Mouse (Mus musculus) testis, adult 2 months (tissue): ENCODE measurements at regions not wholly inside any gene's neighbourhood (a gene's known extent, or its start where the extent isn't known, plus 50 kb on each side); places are given as distances from the start of the nearest gene placed in this dataset.

ENCODE experiments used
- H3K27ac ChIP-seq: fragments of 200-500 bp; 2 replicates; pipeline ENCODE4 v1.5.1; 2012; ENCODE audit warnings: low read depth, low read length; ENCODE audit not compliant: control insufficient read depth, insufficient read depth
- H3K27me3 ChIP-seq: fragments of 200-500 bp; 2 replicates; pipeline ENCODE4 v1.6.1; 2012; ENCODE audit warnings: mild to moderate bottlenecking, low read length, moderate library complexity; ENCODE audit not compliant: control insufficient read depth, insufficient read depth
- H3K36me3 ChIP-seq: fragments of 200-500 bp; 2 replicates; pipeline ENCODE4 v1.6.1; 2012; ENCODE audit warnings: mild to moderate bottlenecking, low read length; ENCODE audit not compliant: control insufficient read depth, insufficient read depth
- H3K4me1 ChIP-seq: fragments of 200-500 bp; 2 replicates; pipeline ENCODE4 v1.6.1; 2012; ENCODE audit warnings: low read length; ENCODE audit not compliant: control insufficient read depth, insufficient read depth
- H3K4me3 ChIP-seq: fragments of 200-500 bp; 2 replicates; pipeline ENCODE4 v1.5.1; 2012; ENCODE audit warnings: low read depth, mild to moderate bottlenecking, low read length, moderate library complexity, mixed read lengths; ENCODE audit not compliant: control insufficient read depth
- CTCF ChIP-seq: fragments of 200-500 bp; IDR thresholded peaks from 2 replicates; pipeline ENCODE4 v1.5.1; 2012; ENCODE audit warnings: low read depth, mild to moderate bottlenecking, inconsistent platforms, low read length, moderate library complexity; ENCODE audit not compliant: control insufficient read depth, insufficient read depth, insufficient replicate concordance
- POLR2A ChIP-seq: fragments of 200-500 bp; IDR thresholded peaks from 2 replicates; pipeline ENCODE4 v1.6.1; 2012; ENCODE audit warnings: low read depth, mild to moderate bottlenecking, inconsistent platforms, low read length, moderate library complexity; ENCODE audit not compliant: control insufficient read depth

DNA sequence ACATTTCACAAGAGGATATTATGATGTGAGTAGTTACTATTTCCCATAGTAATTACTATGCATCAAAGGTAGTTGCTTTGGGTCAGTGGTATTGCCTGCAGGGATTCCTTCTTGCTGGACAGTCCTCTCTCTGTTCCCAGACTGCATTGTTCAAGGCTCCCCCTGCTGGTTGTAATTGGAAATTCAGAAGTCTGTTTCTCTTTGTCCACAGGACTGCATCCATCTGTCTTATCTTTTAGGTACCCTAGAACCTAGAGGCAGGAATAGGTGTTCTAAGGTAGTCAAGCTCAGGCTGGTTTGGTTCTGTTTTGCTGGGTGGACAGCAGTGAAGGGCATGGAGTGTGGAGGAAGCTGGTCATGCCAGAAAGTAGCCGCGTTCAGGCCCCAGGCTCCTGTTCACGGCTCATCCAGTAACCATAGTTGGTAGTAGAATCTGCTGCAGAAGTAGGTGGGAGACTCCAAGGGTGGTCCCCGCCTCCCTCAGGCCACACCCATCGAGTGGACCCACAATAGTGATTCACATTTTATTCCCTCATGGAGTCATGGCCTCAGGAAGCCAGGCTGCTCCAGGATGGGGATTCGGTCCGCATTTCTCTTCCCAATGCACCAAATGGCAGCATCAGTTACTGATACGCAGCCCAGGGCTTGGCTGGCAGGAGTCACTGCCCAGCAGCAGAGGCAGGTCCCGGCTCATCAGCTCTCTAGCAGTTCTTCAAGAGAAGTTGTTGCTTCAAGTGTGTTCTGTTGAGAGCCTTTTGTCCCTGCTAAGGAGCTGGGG, 51.7 kb upstream of the Caprin1 start:
- Histone ChIP-seq H3K4me1 (peaks cover 8% of the 10 kb centered on the region), H3K27me3 (no peaks in the 10 kb centered on the region), H3K27ac (peak overlapping the region; percentile 72), H3K4me3 (no peak overlapping the region), H3K36me3 (no peaks in the 10 kb centered on the region)
- TF ChIP-seq CTCF (no peak), POLR2A (no peak)

- no peaks in the 10 kb centered on the region for H3K36me3 ChIP-seq
- no peaks in the 10 kb centered on the region for H3K27me3 ChIP-seq
- H3K4me3 ChIP-seq: no peak overlapping the region
- TF ChIP-seq POLR2A (no peak), CTCF (no peak)
- peaks cover 8% of the 10 kb centered on the region for H3K4me1 ChIP-seq
- H3K27ac ChIP-seq: peak overlapping the region; percentile 86
These were observed 52.5 kb upstream of the Caprin1 start for GRCm38 (mm10) chr2:103849766-103850530.

- Histone ChIP-seq H3K27ac (peak overlapping the region; percentile 86), H3K4me3 (no peak overlapping the region)
- no peak for TF ChIP-seq POLR2A
- TF ChIP-seq CTCF: no peak
These were observed 53.0 kb upstream of the Caprin1 start for GRCm38 (mm10) chr2:103850531-103850816.

DNA sequence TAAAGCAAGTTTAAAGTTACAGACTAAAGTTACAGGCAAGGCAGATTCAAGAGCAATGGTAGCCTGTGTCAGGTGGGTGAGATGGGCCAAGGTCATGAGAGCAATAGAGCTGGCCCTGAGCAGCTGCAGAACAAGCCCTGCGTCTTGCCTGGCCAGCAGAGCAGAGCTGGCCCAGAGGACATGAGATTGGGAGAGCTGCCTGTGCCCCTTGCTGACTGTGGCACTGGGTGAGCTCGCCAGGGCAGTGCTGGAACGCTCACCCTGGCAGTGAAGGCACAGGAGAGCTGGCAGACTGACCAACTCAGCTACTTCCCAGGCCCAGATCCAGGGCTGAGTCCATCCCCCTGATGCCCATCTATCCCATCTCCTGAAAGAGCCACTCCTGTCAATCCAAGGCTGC, 53.7 kb upstream of the Caprin1 start:
- peak overlapping the region; percentile 76; the same call in 1 of the 2 replicates for H3K27ac ChIP-seq
- H3K4me1 ChIP-seq: peaks cover 8% of the 10 kb centered on the region
- no peaks in the 10 kb centered on the region for H3K27me3 ChIP-seq
- H3K36me3 ChIP-seq: no peaks in the 10 kb centered on the region
- no peak overlapping the region for H3K4me3 ChIP-seq
- TF ChIP-seq POLR2A (no peak), CTCF (no peak)

More at GRCm38 (mm10) chr2:103850531-103850816, 53.0 kb upstream of the Caprin1 start:
- H3K4me1 ChIP-seq: peaks cover 8% of the 10 kb centered on the region
- no peaks in the 10 kb centered on the region for H3K36me3 ChIP-seq
- H3K27me3 ChIP-seq: no peaks in the 10 kb centered on the region

DNA sequence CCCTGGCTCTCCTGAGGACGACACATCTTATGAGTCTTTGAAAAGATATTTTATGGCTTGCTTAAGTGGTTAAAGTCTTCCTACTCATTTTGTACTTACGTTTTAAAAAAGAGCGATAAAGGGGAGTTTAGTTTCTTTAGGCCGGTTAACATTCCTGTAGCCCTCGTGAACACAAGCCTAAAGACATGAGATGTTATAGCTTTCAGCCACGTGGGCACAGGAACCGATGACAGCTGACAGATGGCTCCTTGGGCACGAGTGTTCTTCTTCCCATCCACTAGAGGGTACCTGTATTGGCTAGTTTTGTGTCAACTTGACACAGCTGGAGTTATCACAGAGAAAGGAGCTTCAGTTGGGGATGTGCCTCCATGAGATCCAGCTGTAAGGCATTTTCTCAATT, 63.8 kb upstream of the Caprin1 start:
- Histone ChIP-seq H3K27me3 (no peaks in the 10 kb centered on the region), H3K27ac (no peak overlapping the region), H3K36me3 (no peaks in the 10 kb centered on the region), H3K4me1 (no peaks in the 10 kb centered on the region), H3K4me3 (no peak overlapping the region)
- TF ChIP-seq CTCF: no peak
- TF ChIP-seq POLR2A: no peak

DNA sequence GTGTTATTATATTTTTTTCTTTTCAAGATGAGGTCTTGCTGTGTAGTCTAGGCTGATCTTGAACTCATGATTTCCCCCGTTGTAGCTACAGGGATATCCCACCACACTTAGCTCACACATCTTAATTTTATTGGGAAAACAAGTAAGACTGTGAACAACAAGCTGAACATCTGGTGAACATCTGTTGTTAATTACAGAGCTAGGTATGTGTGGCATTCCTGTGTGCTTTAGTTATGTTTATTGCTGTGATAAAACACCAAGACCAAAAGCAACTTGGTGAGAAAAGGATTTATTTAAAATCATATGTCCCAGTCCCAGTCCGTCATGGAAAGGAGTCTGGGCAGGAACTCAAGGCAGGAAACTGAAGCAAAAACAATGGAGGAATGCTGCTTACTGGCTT, 66.8 kb upstream of the Caprin1 start:
- H3K27me3 ChIP-seq: no peaks in the 10 kb centered on the region
- no peaks in the 10 kb centered on the region for H3K36me3 ChIP-seq
- no peak overlapping the region for H3K4me3 ChIP-seq
- no peak for TF ChIP-seq POLR2A
- no peak for TF ChIP-seq CTCF
- peaks cover 3% of the 10 kb centered on the region; the same call in 1 of the 2 replicates for H3K4me1 ChIP-seq
- no peak overlapping the region for H3K27ac ChIP-seq

GRCm38 (mm10) chr2:103865319-103866171, 68.1 kb upstream of the Caprin1 start:
- Histone ChIP-seq H3K27ac (no peak overlapping the region), H3K4me1 (peaks cover 3% of the 10 kb centered on the region; the same call in 1 of the 2 replicates), H3K27me3 (no peaks in the 10 kb centered on the region), H3K4me3 (no peak overlapping the region), H3K36me3 (no peaks in the 10 kb centered on the region)
- TF ChIP-seq CTCF: no peak
- no peak for TF ChIP-seq POLR2A
